Mouse (Mus musculus): ENCODE results near the gene Mertk. TPM values are rescaled to one million over a fixed set of nuclear protein-coding genes. Genes with fewer than 3 reads are reported as not detected.

Gene Mertk
- total RNA-seq, 1 experiment, result 3.3 TPM

GRCm38 (mm10) chr2:128806561-128806960 is 107.8 kb downstream of the Mertk start:
- TF ChIP-seq CHD2 (IDR thresholded peaks at IDR 0.05; ENCODE audit: low read depth, low read length) (no peak), ZNF384 (IDR thresholded peaks at IDR 0.05; ENCODE audit: low read depth, low read length) (no peak), ZC3H11A (IDR thresholded peaks at IDR 0.05; ENCODE audit: borderline replicate concordance, low read depth, low read length) (no peak), HCFC1 (IDR thresholded peaks at IDR 0.05; ENCODE audit: borderline replicate concordance, insufficient read depth, low read length) (no peak), MAFK (IDR thresholded peaks at IDR 0.05; ENCODE audit: insufficient read depth, low read depth, low read length) (peak; percentile 64)
- DNase-seq (ENCODE audit: low read depth, low spot score), result no peak
- Histone ChIP-seq H3K4me3 (ENCODE audit: insufficient read depth in 1 of 2, low read depth in 1 of 2, low read length in 2 of 2, poor library complexity in 1 of 2, severe bottlenecking in 1 of 2) (no peak overlapping the region), H3K27ac (ENCODE audit: insufficient read depth, low read depth, low read length, poor library complexity, severe bottlenecking) (no peak overlapping the region), H3K9me3 (ENCODE audit: control insufficient read depth, insufficient read depth, low read depth, low read length) (no peaks in the 10 kb centered on the region), H3K9ac (ENCODE audit: insufficient read depth, low read depth, low read length, poor library complexity, severe bottlenecking) (no peak overlapping the region), H3K4me1 (ENCODE audit: control insufficient read depth in 2 of 2, insufficient read depth in 2 of 2, low read length in 2 of 2, poor library complexity in 1 of 2) (peaks cover 0 to 2% of the 10 kb centered on the region in 2 experiments; a peak in 1 of 4 replicates), H3K36me3 (ENCODE audit: control insufficient read depth, insufficient read depth, low read length, poor library complexity, severe bottlenecking) (no peaks in the 10 kb centered on the region)
- in situ Hi-C loops (cut with MboI; ENCODE audit: low sequenced_read_pairs in 2 of 2, unreplicated experiment in 2 of 2), result no loop called here

GRCm38 (mm10) chr2:128812761-128813160 is 114.0 kb downstream of the Mertk start:
- Histone ChIP-seq H3K36me3 (ENCODE audit: control insufficient read depth, insufficient read depth, low read length, poor library complexity, severe bottlenecking) (no peaks in the 10 kb centered on the region), H3K9ac (ENCODE audit: insufficient read depth, low read depth, low read length, poor library complexity, severe bottlenecking) (no peak overlapping the region), H3K9me3 (ENCODE audit: control insufficient read depth, insufficient read depth, low read depth, low read length) (no peaks in the 10 kb centered on the region), H3K4me3 (ENCODE audit: insufficient read depth in 1 of 2, low read depth in 1 of 2, low read length in 2 of 2, poor library complexity in 1 of 2, severe bottlenecking in 1 of 2) (0 out of 4 replicates have a peak overlapping the region, but pooled peaks of 1 of the 2 experiments have one; percentile 6), H3K4me1 (ENCODE audit: control insufficient read depth in 2 of 2, insufficient read depth in 2 of 2, low read length in 2 of 2, poor library complexity in 1 of 2) (peaks cover 0 to 10% of the 10 kb centered on the region in 2 experiments; a peak in 1 of 4 replicates), H3K27ac (ENCODE audit: insufficient read depth, low read depth, low read length, poor library complexity, severe bottlenecking) (no peak overlapping the region)
- no peak for TF ChIP-seq MAFK (IDR thresholded peaks at IDR 0.05; ENCODE audit: insufficient read depth, low read depth, low read length)
- TF ChIP-seq ZNF384 (IDR thresholded peaks at IDR 0.05; ENCODE audit: low read depth, low read length), result no peak
- TF ChIP-seq HCFC1 (IDR thresholded peaks at IDR 0.05; ENCODE audit: borderline replicate concordance, insufficient read depth, low read length), result no peak
- TF ChIP-seq CHD2 (IDR thresholded peaks at IDR 0.05; ENCODE audit: low read depth, low read length), result no peak
- TF ChIP-seq ZC3H11A (IDR thresholded peaks at IDR 0.05; ENCODE audit: borderline replicate concordance, low read depth, low read length), result no peak
- peak; percentile 24 for DNase-seq (ENCODE audit: low read depth, low spot score)
- in situ Hi-C loops (cut with MboI; ENCODE audit: low sequenced_read_pairs in 2 of 2, unreplicated experiment in 2 of 2), result loop anchor here in 1 of 2 experiments (10.0 kb wide), 1 partner anchor 118 kb away; the partner anchor contains the start of gene Mertk

GRCm38 (mm10) chr2:128816311-128816710 is 117.6 kb downstream of the Mertk start:
- TF ChIP-seq ZNF384 (IDR thresholded peaks at IDR 0.05; ENCODE audit: low read depth, low read length), result no peak
- no peak for TF ChIP-seq MAFK (IDR thresholded peaks at IDR 0.05; ENCODE audit: insufficient read depth, low read depth, low read length)
- no peak for TF ChIP-seq CHD2 (IDR thresholded peaks at IDR 0.05; ENCODE audit: low read depth, low read length)
- in situ Hi-C loops (cut with MboI; ENCODE audit: low sequenced_read_pairs in 2 of 2, unreplicated experiment in 2 of 2), result loop anchor here in 1 of 2 experiments (10.0 kb wide), 1 partner anchor 122 kb away; the partner anchor contains the start of gene Mertk
- no peak for DNase-seq (ENCODE audit: low read depth, low spot score)

GRCm38 (mm10) chr2:128816916-128817315 is 118.2 kb downstream of the Mertk start:
- Histone ChIP-seq H3K36me3 (ENCODE audit: control insufficient read depth, insufficient read depth, low read length, poor library complexity, severe bottlenecking) (no peaks in the 10 kb centered on the region), H3K9ac (ENCODE audit: insufficient read depth, low read depth, low read length, poor library complexity, severe bottlenecking) (no peak overlapping the region), H3K4me1 (ENCODE audit: control insufficient read depth in 2 of 2, insufficient read depth in 2 of 2, low read length in 2 of 2, poor library complexity in 1 of 2) (peaks cover 2 to 12% of the 10 kb centered on the region in 2 experiments; a peak in 2 of 4 replicates), H3K9me3 (ENCODE audit: control insufficient read depth, insufficient read depth, low read depth, low read length) (no peaks in the 10 kb centered on the region), H3K4me3 (ENCODE audit: insufficient read depth in 1 of 2, low read depth in 1 of 2, low read length in 2 of 2, poor library complexity in 1 of 2, severe bottlenecking in 1 of 2) (peak overlapping the region in 1 of 2 experiments; percentile 67; a peak in 2 of 4 replicates), H3K27ac (ENCODE audit: insufficient read depth, low read depth, low read length, poor library complexity, severe bottlenecking) (no peak overlapping the region)
- no peak for TF ChIP-seq MAFK (IDR thresholded peaks at IDR 0.05; ENCODE audit: insufficient read depth, low read depth, low read length)
- TF ChIP-seq ZC3H11A (IDR thresholded peaks at IDR 0.05; ENCODE audit: borderline replicate concordance, low read depth, low read length), result no peak
- no peak for TF ChIP-seq ZNF384 (IDR thresholded peaks at IDR 0.05; ENCODE audit: low read depth, low read length)
- TF ChIP-seq CHD2 (IDR thresholded peaks at IDR 0.05; ENCODE audit: low read depth, low read length), result no peak
- TF ChIP-seq HCFC1 (IDR thresholded peaks at IDR 0.05; ENCODE audit: borderline replicate concordance, insufficient read depth, low read length), result no peak
- in situ Hi-C loops (cut with MboI; ENCODE audit: low sequenced_read_pairs in 2 of 2, unreplicated experiment in 2 of 2), result loop anchor here in 1 of 2 experiments (10.0 kb wide), 1 partner anchor 122 kb away; the partner anchor contains the start of gene Mertk
- peak; percentile 3 for DNase-seq (ENCODE audit: low read depth, low spot score)

More at GRCm38 (mm10) chr2:128816311-128816710, 117.6 kb downstream of the Mertk start:
- Histone ChIP-seq H3K27ac (ENCODE audit: insufficient read depth, low read depth, low read length, poor library complexity, severe bottlenecking) (no peak overlapping the region), H3K9ac (ENCODE audit: insufficient read depth, low read depth, low read length, poor library complexity, severe bottlenecking) (no peak overlapping the region), H3K4me3 (ENCODE audit: insufficient read depth in 1 of 2, low read depth in 1 of 2, low read length in 2 of 2, poor library complexity in 1 of 2, severe bottlenecking in 1 of 2) (no peak overlapping the region), H3K9me3 (ENCODE audit: control insufficient read depth, insufficient read depth, low read depth, low read length) (no peaks in the 10 kb centered on the region), H3K36me3 (ENCODE audit: control insufficient read depth, insufficient read depth, low read length, poor library complexity, severe bottlenecking) (no peaks in the 10 kb centered on the region), H3K4me1 (ENCODE audit: control insufficient read depth in 2 of 2, insufficient read depth in 2 of 2, low read length in 2 of 2, poor library complexity in 1 of 2) (peaks cover 2 to 11% of the 10 kb centered on the region in 2 experiments; a peak in 2 of 4 replicates)

Measured in ES-E14 (cell line).